Mouse (Mus musculus) liver, adult 2 months (tissue): ENCODE data around the gene Ppm1k. TPM values are rescaled to one million over a fixed set of nuclear protein-coding genes. Genes with fewer than 3 reads are reported as not detected.
"Not testable (repeated sequence)": the region's sequence is repeated elsewhere in the genome, so short reads cannot be mapped to it uniquely, and the experiment has no call there.

Experiments used
- DNase-seq: peaks from one replicate; pipeline ENCODE4 v3.0.0-alpha.2; 2011; ENCODE audit warnings: low read depth, low spot score; ENCODE audit errors: extremely low read depth
- H3K27ac ChIP-seq: fragments of 200-500 bp; replicated peaks from 2 replicates; pipeline ENCODE4 v1.5.1; 2012; ENCODE audit warnings: low read depth, mild to moderate bottlenecking, control low read depth, inconsistent platforms, low read length; ENCODE audit not compliant: insufficient read depth
- H3K27me3 ChIP-seq: fragments of 200-500 bp; 2 replicates; pipeline ENCODE4 v1.6.1; 2012; ENCODE audit warnings: mild to moderate bottlenecking, moderate library complexity, low read length, inconsistent platforms; ENCODE audit not compliant: control insufficient read depth, insufficient read depth
- H3K36me3 ChIP-seq: fragments of 200-500 bp; 2 replicates; pipeline ENCODE4 v1.6.1; 2012; ENCODE audit warnings: low read length, inconsistent platforms; ENCODE audit not compliant: control insufficient read depth, insufficient read depth
- H3K4me1 ChIP-seq: fragments of 200-500 bp; 2 replicates; pipeline ENCODE4 v1.6.1; 2011; ENCODE audit warnings: low read length; ENCODE audit not compliant: control insufficient read depth, insufficient read depth
- H3K4me3 ChIP-seq: fragments of 200-500 bp; 2 replicates; pipeline ENCODE4 v1.5.1; 2011; ENCODE audit warnings: low read depth, mild to moderate bottlenecking, control low read depth, low read length, moderate library complexity; ENCODE audit not compliant: insufficient read depth
- H3K79me2 ChIP-seq: fragments of 200-500 bp; 2 replicates; pipeline ENCODE4 v1.6.1; 2012; ENCODE audit warnings: inconsistent platforms, mild to moderate bottlenecking, low read length, moderate library complexity; ENCODE audit not compliant: control insufficient read depth, insufficient read depth
- H3K9ac ChIP-seq: fragments of 200-500 bp; 2 replicates; pipeline ENCODE4 v1.6.1; 2012; ENCODE audit warnings: low read depth, mild to moderate bottlenecking, control low read depth, inconsistent platforms, low read length
- CTCF ChIP-seq: fragments of 200-500 bp; IDR thresholded peaks from 2 replicates; pipeline ENCODE4 v1.5.1; 2011; ENCODE audit warnings: low read depth, low read length, control low read depth
- POLR2A ChIP-seq: fragments of 200-500 bp; IDR thresholded peaks from 2 replicates; pipeline ENCODE4 v1.6.1; 2011; ENCODE audit warnings: low read length, control low read depth; ENCODE audit not compliant: insufficient read depth; ENCODE audit errors: extremely low read depth
- WGBS: fragments of 180-500 bp; shearing (Covaris S2); methylation state at CpG from one replicate; pipeline ENCODE4 v1.1.7; 2018; 5-methylcytosine and 5-hydroxymethylcytosine counted together
- polyA plus RNA-seq: library from polyadenylated mRNA; depleted of rRNA; stranded (reverse); fragments of >200 nt; gene quantifications from 2 replicates; pipeline ENCODE4 v1.2.3, GENCODE M21; 2012; rRNA removed
- total RNA-seq: library from RNA; depleted of rRNA; stranded (reverse); fragments of >200 nt; gene quantifications from 2 replicates; pipeline ENCODE4 v1.2.3, GENCODE M21; 2014; rRNA removed

Ppm1k gene
- total and polyA plus RNA-seq, 2 experiments, result 10.4 to 148 TPM

GRCm38 (mm10) chr6:57514035-57514374, 21.3 kb downstream of the Ppm1k start:
- peak; percentile 100 for DNase-seq
- WGBS, result 17% methylated on average over 4 of the region's 4 CpGs
- H3K4me1 ChIP-seq, result peaks cover 15% of the 10 kb centered on the region
- peaks cover 42% of the 10 kb centered on the region for H3K36me3 ChIP-seq
- no peaks in the 10 kb centered on the region for H3K27me3 ChIP-seq
- H3K9ac ChIP-seq, result peak overlapping the region; percentile 79; the same call in 1 of the 2 replicates
- H3K79me2 ChIP-seq, result 0 out of 2 replicates have a peak, but pooled peaks cover under 1% of the 10 kb centered on the region
- peak overlapping the region; percentile 98 for H3K27ac ChIP-seq
- H3K4me3 ChIP-seq, result 0 out of 2 replicates have a peak overlapping the region, but pooled peaks have one; percentile 40
- no peak for TF ChIP-seq POLR2A

GRCm38 (mm10) chr6:57513351-57514034, 21.8 kb downstream of the Ppm1k start:
- TF ChIP-seq CTCF (no peak), POLR2A (no peak)
- WGBS, result 17% methylated on average over 7 of the region's 7 CpGs
- peak; percentile 99 for DNase-seq
- peak overlapping the region; percentile 98 for H3K27ac ChIP-seq
- peak overlapping the region; percentile 40; the same call in 1 of the 2 replicates for H3K4me3 ChIP-seq
- no peaks in the 10 kb centered on the region for H3K27me3 ChIP-seq
- peaks cover 15% of the 10 kb centered on the region for H3K4me1 ChIP-seq
- H3K9ac ChIP-seq, result peak overlapping the region; percentile 79
- peaks cover 44% of the 10 kb centered on the region for H3K36me3 ChIP-seq
- H3K79me2 ChIP-seq, result no peaks in the 10 kb centered on the region

- Histone ChIP-seq H3K4me3 (no peak overlapping the region), H3K27me3 (no peaks in the 10 kb centered on the region), H3K27ac (no peak overlapping the region), H3K4me1 (peaks cover 15% of the 10 kb centered on the region), H3K36me3 (peaks cover 45% of the 10 kb centered on the region), H3K9ac (no peak overlapping the region), H3K79me2 (no peaks in the 10 kb centered on the region)
- WGBS, result 89% methylated on average over 5 of the region's 5 CpGs
- TF ChIP-seq POLR2A (no peak), CTCF (no peak)
- DNase-seq, result no peak
Measured at GRCm38 (mm10) chr6:57511899-57512298, 23.4 kb downstream of the Ppm1k start.

GRCm38 (mm10) chr6:57503662-57504379, 31.4 kb downstream of the Ppm1k start:
- Histone ChIP-seq H3K4me3 (no peak overlapping the region), H3K27me3 (no peaks in the 10 kb centered on the region), H3K36me3 (peaks cover 10% of the 10 kb centered on the region; the same call in 1 of the 2 replicates), H3K4me1 (peaks cover 3% of the 10 kb centered on the region; the same call in 1 of the 2 replicates), H3K79me2 (no peaks in the 10 kb centered on the region), H3K9ac (no peak overlapping the region), H3K27ac (no peak overlapping the region)
- DNase-seq, result no peak
- WGBS, result 65% methylated on average over 3 of the region's 3 CpGs
- no peak for TF ChIP-seq POLR2A
- no peak for TF ChIP-seq CTCF

- Histone ChIP-seq H3K36me3 (no peaks in the 10 kb centered on the region), H3K79me2 (no peaks in the 10 kb centered on the region), H3K27me3 (no peaks in the 10 kb centered on the region), H3K4me3 (no peak overlapping the region), H3K4me1 (no peaks in the 10 kb centered on the region), H3K27ac (no peak overlapping the region), H3K9ac (no peak overlapping the region)
- TF ChIP-seq CTCF, result no peak
- TF ChIP-seq POLR2A, result no peak
- 66% methylated on average over 2 of the region's 2 CpGs for WGBS
- no peak for DNase-seq
Measured at GRCm38 (mm10) chr6:57499209-57499608, 36.1 kb downstream of the Ppm1k start.

- H3K79me2 ChIP-seq, H3K9ac ChIP-seq, H3K4me1 ChIP-seq, H3K4me3 ChIP-seq, DNase-seq, H3K27ac ChIP-seq, H3K36me3 ChIP-seq, H3K27me3 ChIP-seq: not testable (repeated sequence)
- 57% methylated on average over 3 of the region's 3 CpGs for WGBS
Measured at GRCm38 (mm10) chr6:57468161-57468560, 67.1 kb downstream of the Ppm1k start.

Other genes with a start within 250 kb of the Ppm1k start
- gene Vmn1r16, start 206.0 kb downstream of the Ppm1k start, total RNA-seq, result not detected in 2 replicates
- gene Vmn1r16, start 206.0 kb downstream of the Ppm1k start, polyA plus RNA-seq, result not detected in 2 replicates
- gene Vmn1r17, start 171.7 kb downstream of the Ppm1k start, total RNA-seq, result not detected in 2 replicates
- gene Vmn1r17, start 171.7 kb downstream of the Ppm1k start, polyA plus RNA-seq, result not detected in 2 replicates
- gene Vmn1r18, start 139.7 kb downstream of the Ppm1k start, total RNA-seq, result not detected in 2 replicates
- gene Vmn1r18, start 139.7 kb downstream of the Ppm1k start, polyA plus RNA-seq, result not detected in 2 replicates
- not detected in 2 replicates for gene Vmn1r19, start 131.7 kb downstream of the Ppm1k start, total RNA-seq
- not detected in 2 replicates for gene Vmn1r19, start 131.7 kb downstream of the Ppm1k start, polyA plus RNA-seq
- gene Vmn1r20, start 106.5 kb downstream of the Ppm1k start, total RNA-seq, result not detected in 2 replicates
- gene Vmn1r20, start 106.5 kb downstream of the Ppm1k start, polyA plus RNA-seq, result not detected in 2 replicates
- gene Herc6, start 45.5 kb upstream of the Ppm1k start, total RNA-seq, result 13.2 and 18.6 TPM in 2 replicates
- 9.1 and 15.7 TPM in 2 replicates for gene Herc6, start 45.5 kb upstream of the Ppm1k start, polyA plus RNA-seq
- gene Pyurf, start 156.6 kb upstream of the Ppm1k start, total RNA-seq, result 20.3 and 20.9 TPM in 2 replicates
- 16.1 and 20.5 TPM in 2 replicates for gene Pyurf, start 156.6 kb upstream of the Ppm1k start, polyA plus RNA-seq
- gene Lancl2, start 167.1 kb upstream of the Ppm1k start, total RNA-seq, result 7.5 and 7.7 TPM in 2 replicates
- gene Lancl2, start 167.1 kb upstream of the Ppm1k start, polyA plus RNA-seq, result 1.5 and 3.2 TPM in 2 replicates